Mouse (Mus musculus): ENCODE results near the gene Hivep3. TPM values are rescaled to one million over a fixed set of nuclear protein-coding genes. Genes with fewer than 3 reads are reported as not detected.

Hivep3 gene
- total RNA-seq (2015) (16.6 and 16.9 TPM in 2 replicates), total RNA-seq (2017) (4.3 and 6.7 TPM in 2 replicates)

DNA sequence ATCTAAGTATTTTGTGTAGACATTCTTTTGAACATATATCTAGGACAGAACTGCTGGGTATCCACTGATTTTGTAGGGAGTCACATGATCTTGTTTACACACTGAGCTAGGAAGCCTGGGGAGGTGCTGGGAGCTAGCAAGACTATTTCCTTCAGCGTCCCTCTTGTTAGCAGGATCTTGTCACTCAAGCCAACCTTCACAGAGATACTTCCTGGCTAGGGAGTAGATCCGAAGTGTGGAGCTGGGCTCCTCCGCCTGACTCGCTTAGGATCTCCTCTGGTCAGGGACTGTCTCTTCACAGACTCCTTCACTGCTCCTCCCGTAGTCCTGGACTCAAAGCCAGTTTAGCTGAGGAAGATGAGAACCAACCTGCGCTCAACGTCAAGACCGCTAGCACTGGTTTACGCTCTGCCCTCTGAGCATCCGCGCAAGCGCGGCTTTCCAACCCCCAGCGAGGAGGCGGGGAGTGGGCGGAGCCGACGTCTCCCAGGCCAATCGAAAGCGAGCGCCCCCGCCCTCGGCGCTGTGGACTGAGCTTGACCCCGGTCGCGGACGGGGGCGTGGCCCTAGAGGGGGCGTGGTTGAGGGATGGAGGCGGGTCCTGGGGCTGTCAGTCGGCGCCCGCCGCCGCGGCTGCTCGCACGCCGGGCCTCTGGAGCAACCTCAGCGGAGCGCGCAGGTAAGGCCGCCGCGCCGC is at the start of gene Hivep3:
TSS of gene Hivep3 (plus strand) at position 601 of the 697 bp plus-strand sequence.
- peak; percentile 97 for ATAC-seq (ENCODE audit: poor library complexity, severe bottlenecking)

DNA sequence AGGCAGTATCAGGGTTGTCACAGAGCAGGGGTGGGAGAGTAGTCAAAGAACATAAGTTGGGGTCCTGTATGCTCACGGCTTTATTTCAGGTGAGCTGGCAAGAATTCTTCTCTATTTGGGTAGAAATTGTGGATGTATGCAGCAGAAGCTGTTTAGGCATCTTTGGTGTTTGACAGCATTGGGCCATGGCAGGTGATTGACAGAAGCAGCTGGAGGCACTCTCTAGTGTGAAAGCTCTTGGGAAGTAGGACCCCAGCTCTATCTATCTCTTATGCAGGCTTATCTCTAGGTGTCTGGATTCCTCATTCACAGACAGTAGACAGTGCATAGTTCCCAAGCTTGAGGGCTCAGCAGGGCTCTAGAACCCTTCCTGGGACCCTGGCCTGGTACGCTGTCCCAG is 47.8 kb upstream of the Hivep3 start:
- no peak for ATAC-seq (ENCODE audit: poor library complexity, severe bottlenecking)

DNA sequence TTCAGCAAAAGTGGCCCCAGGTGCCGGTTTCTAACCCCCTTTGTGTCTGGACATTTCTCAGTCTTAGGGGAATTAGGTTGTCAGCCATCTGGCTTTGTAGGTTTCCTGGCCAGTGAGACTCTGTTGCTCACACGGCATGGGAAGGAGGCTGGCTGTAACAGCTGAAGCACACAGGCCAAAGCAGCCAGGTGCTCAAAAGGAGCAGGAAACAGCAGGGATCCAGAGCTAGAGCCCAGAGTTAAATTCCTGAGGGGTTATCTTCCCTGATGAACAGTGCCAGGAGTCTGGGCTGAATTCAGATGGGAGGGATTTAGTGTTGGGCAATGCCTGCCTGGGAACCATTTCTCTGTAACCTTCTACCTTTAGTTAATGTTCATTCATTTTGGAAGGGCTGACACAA is 35.2 kb upstream of the Hivep3 start:
- no peak for ATAC-seq (ENCODE audit: poor library complexity, severe bottlenecking)

DNA sequence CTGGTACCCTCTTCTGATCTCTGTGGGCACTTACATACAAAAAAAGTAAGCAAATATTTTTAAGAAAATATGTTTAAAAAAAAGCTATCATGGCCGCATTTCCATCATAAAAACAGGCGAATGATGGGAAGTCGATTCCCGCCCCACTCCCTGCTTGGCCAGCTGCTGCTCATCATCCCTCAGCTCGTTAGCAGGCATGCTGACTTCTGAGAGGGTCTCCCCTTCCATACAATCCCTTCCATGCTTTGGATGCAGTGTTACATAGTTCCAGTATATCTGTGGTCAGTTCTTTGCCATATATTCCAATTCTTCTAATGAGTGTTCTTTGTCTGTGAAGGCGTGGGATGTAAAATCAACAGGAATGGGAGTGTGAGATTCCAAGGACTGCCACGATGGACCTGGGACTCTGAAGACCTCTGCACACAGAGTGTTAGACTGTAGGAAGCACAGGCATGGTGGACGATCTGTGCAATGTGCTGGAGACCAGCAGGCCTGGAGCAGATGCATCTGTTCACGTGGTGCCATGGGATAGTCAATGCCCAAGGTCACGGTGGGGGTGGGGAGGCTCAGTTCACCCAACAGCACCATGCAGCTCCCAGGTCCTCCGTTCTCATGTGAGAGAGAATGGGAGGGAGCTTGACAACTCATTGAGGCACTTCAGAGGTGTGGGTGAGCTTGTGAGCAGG is 32.2 kb upstream of the Hivep3 start:
- ATAC-seq (ENCODE audit: poor library complexity, severe bottlenecking): no peak

DNA sequence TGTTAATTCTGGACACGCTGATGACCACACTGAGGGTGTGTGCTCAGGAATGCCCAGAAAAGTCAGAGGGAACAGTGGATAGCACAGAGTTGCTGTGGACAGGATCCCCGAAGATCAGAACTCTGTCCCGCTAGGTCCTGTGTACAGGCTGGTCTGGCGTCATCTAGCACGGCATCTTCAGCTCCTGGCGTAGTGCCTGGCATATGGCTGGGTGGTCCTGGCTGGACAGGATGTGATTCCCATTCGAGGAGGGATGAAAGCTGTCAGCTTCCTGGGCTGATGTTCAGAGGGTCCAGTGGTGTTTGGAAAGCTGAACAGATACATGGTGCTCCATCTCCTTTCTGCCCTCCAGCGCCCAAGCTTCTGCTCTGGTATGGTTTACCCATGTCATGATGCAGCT is 29.6 kb upstream of the Hivep3 start:
- no peak for ATAC-seq (ENCODE audit: poor library complexity, severe bottlenecking)

DNA sequence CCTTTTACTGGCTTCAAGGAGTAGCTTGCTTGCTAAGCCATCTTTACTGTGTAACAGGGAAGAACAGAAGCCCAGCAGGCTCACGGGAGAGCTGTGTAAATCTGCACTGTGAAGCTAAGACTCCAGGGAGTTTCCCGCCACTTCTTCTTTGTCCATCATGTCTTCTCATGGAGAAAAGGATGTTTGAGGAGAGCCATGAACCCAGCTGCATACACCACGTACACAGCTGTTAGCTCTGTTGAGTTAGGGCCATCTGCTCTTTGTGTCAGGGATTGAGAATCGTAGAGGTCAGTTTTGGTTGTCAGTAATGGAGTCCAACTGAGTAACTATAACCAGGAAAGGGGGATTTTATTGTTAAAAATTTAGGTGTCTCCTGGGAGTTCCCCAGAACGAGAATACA is 26.3 kb upstream of the Hivep3 start:
- no peak for ATAC-seq (ENCODE audit: poor library complexity, severe bottlenecking)

DNA sequence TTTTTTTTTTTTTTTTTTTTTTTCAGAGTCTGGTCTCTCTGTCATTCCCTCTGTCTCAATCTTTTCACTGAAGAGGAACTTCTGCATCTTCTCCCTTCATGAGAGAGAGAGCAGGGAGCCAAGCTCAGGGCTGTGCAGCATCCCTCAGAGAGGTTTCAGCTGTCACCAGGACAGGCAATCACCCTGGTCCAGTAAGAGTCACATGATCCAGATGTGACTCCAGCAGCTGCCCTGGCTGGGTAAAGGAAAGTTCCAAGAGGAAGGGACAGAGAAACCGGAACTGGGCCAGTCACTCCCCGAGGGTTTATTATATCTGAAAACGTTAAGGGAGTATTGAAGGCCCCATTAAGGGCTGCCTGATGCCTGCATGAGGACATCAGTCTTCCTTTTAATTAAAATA is 25.8 kb upstream of the Hivep3 start:
- no peak for ATAC-seq (ENCODE audit: poor library complexity, severe bottlenecking)

DNA sequence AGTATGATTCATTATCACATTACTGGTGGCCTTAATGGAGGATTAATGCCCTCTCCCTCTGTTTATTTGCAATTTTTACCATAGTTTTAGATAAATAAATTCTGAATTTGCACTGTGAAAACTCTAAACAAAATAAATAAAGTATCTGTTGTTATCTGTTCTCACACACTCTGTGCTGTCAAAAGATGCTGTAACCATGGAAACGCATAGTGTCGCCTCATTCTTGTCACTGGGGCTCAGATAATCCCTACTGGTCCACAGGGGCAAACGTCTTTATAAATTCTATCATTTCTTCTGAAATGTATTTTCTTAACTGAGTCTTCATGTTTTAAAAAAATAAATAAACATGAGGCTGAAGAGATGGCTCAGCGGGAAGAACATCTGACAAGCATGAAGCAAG is 23.4 kb upstream of the Hivep3 start:
- ATAC-seq (ENCODE audit: poor library complexity, severe bottlenecking): no peak

DNA sequence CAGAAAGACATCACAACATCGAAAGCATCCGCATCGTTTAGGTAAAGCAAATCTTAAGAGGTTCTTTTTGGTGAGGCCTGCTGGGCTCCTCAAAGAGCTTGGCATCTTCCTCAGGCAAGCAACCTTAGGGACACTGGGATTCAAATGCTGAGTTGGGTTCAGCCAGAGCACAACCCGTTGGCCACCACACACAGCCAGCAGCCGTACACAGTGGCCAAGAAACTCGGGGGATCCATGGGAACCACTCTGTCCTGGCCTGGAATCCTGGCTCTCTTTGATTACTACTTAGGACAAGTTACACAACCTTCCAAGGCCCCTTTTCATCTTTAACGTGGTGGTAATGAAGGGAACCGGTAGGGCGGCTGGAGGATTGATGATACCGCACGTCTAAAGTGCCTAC is 16.1 kb upstream of the Hivep3 start:
- no peak for ATAC-seq (ENCODE audit: poor library complexity, severe bottlenecking)

DNA sequence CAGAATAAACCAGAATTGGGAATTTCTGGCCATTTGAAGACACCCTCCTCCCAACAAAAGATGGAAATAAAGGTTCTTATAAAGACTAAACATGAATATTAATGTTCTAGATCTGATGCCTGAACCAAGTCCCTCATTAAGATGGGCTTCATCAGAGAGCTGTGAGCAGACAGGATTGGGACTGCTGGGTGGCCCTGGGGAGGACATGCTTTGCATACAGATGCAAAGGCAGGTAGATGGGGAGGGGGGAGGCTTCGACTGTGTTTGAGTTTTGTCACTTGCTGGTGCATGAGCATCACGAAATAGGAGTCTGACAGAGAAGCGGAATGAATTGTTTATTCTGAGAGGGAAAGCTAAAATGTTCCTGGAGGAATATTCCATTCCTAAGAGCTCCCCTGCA is 12.1 kb upstream of the Hivep3 start:
- ATAC-seq (ENCODE audit: poor library complexity, severe bottlenecking): no peak

DNA sequence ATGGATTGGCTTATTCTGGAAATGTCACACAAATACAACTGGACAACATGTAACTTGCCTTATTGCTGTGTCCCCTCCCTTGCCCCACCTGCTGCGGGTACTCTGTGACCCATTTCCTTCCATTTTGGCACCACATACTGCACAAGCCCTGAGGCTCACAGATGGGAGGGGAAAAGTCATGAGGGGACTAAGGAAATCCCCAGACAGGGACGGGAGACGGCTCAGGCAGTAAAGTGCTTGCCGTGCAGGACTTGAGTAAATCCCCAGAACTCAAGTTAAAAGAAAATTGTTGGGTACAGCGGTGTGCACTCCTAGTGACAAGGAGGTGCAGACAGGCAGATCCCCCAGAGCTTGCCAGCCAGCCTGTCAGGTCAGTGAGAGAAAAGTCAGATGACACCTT is 7.5 kb upstream of the Hivep3 start:
- no peak for ATAC-seq (ENCODE audit: poor library complexity, severe bottlenecking)

DNA sequence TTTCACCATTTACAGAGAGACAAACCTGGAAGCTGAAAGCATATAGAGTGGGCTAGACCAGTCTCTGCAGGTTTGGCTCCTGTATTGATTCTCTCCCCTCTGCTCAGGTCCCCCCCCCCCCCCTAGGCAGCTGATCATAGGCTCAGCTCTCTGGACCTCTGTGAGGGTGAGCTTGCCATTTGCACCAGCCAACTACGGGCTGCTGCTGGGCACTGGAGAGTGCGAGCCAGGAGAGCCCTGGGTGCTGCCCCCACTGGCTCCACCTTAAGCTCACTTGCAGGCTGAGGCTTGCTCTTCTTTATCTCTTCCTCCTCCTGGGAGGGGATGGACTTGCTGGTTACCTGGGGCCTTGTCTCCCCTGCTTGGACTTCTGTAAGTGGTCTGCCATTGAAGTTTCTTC is 5.7 kb upstream of the Hivep3 start:
- no peak for ATAC-seq (ENCODE audit: poor library complexity, severe bottlenecking)

DNA sequence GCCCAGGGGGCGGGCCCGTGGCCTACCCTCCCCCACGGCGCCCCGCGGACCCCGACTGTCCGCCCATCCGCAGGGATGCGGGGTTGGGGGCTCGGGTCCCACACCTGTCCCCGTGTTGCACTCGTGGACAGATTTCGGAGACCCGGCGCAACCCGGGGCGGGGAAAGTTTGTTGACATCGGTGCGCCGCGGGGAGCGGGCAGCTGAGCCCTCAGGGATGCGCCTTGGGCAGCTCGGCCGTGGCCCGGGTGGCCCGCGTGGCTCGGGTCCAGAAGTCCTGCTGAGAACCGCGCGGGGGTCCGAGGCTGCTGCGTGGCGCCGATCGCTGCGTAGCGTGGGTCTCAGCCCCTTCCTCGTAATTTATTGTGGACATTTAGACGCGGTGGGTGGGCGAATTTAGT is 358 bp downstream of the Hivep3 start:
- 0 out of 2 replicates have a peak, but pooled peaks have one; percentile 7 for ATAC-seq (ENCODE audit: poor library complexity, severe bottlenecking)

DNA sequence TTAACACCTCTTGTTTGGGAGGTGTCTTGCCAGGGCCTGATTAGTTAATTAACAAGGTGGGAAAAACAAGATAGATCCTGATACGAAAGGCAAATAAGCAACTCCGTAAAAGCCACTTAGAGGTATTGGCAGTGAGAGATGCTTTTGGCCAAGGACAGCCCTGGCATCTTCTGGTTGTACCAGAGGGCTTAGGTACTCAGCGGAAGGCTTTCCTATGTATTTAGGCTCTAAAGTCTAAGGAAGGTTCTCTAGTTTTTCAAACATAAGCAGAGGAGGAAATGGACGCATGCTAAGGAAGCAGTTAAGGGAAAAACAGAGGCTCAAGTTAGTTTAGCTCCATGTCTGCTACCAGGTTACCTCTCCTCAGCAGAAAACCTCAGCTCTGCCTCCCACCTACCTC is 768 bp downstream of the Hivep3 start:
- ATAC-seq (ENCODE audit: poor library complexity, severe bottlenecking): no peak

DNA sequence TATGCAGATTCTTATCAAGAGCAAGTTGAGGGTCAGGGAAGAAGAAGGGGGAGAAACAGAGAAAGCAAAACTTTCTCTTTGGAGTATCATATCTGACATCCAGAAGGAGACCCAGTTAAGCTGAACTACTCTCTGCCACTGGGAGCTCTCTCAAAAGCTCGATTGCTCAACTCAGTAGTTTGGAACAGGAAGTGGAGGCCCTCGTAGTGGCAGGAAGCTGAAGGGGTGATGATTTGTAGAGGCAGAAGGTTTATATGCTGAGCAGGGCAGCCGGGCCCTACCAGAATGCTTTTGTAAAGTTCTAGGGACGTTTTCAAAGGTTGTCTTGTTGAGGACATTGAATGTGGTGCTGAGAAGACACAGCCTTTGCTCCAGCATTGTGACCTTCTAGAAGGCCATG is 5.1 kb downstream of the Hivep3 start:
- ATAC-seq (ENCODE audit: poor library complexity, severe bottlenecking): peak; percentile 83

DNA sequence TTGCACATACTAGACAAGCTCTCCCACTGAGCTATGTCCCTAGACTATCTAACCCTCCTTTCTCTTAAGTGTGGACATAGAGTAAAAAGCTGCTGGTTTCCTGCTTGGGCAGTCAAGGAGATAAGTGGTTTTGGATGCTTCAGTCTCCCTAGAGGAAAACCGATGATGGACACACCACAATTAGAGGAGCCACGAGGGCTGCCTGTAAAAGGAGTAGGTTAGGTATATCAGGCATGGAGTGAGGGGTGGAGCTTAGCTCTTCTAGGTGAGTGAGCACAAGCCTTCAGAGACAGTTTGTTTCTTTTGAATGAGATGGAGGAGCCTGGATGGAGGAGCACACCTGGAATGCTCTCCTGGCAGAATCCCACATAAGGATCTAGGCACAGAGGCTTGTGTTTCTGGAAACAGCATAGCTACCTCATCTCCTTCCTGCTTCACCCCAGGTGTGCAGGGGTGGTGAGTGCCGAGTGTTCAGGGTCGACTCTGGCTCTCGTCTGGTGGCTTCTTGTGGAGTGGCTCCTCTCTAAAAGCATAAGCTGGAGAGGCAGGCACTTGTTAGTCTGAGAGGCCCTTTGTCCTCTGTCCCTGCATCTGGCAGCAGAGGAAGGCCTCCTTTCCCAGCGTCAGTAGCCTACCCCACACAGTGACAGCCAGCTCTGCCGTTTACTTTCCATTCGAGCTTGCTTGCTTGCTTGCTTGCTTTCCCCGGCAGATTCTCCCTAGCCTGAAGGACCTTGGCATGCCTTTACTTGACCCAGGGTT is 5.9 kb downstream of the Hivep3 start:
- no peak for ATAC-seq (ENCODE audit: poor library complexity, severe bottlenecking)

DNA sequence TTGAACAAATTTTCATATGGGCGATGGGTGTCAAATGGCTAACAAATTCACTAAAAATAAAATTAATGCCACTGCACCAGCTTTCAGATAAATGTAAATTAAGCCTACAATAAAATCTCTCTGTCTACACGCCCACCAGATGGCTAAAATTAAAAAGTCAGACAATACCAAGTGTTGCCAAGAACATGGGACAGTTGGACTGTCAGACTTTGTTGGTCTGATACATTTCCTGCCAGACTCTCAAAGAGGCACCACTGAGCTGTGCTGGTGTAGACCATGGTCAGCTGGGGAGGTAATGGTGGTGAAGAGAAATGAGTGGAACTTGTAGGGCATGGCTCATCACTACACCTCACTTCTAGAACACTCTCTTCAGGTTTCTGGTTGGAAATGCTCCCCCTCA is 14.8 kb downstream of the Hivep3 start:
- ATAC-seq (ENCODE audit: poor library complexity, severe bottlenecking): no peak

DNA sequence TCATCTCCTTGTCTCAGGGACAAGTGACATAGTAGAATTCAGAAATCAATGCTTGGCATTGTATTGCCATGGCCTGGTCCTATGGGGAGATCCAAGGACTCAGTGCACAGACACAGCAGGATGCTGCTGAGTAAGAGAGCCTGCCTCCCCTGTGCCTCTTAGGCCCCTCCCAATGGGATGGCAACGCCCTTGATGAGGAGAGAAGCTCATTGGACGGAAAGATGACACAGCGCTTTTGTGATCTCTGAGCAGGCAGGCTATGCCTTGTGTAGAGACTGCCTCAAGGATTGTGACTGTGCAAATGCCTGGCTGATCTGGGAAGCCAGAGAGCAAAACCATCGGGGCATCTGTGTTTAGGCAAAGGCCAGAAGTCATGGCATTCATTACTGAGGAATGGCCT is 16.6 kb downstream of the Hivep3 start:
- peak; percentile 64 for ATAC-seq (ENCODE audit: poor library complexity, severe bottlenecking)

DNA sequence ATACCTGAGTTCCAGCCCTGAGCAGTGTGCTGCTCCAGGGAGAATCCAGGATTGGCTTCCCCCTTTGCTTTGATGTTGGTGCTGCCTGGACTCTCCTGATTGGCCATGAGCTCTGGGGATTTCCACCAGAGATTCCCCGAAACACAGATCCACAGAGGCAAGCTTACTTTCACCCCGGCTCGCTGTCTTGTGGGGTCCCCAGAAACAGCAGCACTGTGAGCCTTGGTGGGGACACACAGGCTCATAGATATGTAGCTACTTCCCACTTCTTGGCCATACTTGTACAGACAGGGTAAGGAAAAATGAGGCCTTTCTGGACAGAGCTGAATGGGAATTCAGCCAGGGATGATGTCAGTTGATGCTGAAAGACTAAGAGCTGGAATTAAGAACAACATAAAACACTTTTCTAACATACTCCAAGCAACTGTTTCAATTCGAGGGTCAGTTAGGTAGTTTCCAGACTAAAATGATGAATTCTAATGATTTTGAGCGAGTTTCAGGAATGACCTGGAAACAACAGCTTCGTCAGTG is 17.2 kb downstream of the Hivep3 start:
- no peak for ATAC-seq (ENCODE audit: poor library complexity, severe bottlenecking)

DNA sequence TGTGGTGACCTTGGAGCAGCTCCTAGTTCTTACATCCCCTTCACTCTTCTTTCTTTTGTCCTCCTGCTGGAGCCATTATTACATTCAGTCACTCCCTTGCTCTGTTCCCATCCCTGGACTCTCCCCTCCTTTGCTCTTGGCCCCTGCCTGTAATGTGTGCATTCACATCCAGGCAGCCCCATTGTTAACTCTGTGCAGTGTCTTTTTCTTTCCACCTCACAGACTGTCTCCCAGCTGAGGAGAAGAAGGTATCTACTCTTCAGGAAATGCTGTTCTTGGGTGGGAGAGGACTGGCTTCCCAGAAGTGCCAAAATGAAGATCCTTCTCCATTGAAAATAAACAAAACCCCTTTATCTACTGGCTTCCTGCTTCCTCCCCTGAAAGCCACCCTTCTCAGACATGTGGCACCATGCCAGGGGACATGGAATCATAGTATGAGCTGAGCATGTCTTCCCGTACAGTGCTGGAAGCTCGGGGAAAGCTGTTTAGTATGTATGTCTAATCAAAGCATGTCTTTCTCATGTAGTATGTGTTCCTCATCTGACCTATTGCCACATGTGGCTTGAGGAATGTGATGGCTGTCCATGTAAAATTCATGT is 17.9 kb downstream of the Hivep3 start:
- ATAC-seq (ENCODE audit: poor library complexity, severe bottlenecking): no peak

DNA sequence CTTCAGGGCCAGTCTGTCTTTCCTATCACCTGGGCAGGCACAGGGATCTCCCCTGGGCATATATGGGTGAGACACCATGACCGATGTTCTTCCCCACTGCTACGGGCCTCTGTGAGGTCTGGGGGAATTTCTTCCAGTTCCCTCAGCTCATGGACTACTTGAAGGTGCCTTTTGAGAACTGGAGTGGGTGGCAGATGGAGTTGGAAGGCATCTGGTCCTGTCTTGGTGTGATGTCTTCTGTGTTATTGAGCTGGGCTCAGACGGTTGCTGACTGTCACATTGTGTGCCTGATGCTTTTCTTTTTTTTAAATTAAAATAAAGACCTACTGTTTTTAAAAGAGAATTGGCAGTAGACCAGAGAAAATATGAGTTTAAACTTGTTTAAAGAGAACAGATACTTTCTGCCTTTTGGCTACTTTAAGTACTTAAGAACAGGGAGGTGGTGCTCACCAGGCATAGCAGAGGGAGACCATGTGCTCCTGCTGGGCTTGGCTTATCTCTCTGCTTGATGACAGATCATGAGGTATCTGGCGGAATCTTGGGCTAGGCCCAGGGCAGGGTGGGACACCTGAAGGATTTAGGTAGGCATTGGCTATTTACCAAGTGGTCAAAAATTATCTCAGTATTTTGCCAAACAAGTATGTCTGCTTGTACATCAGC is 26.1 kb downstream of the Hivep3 start:
- ATAC-seq (ENCODE audit: poor library complexity, severe bottlenecking): no peak
